ENCODE assay signal across 9 mouse cellular contexts in genomic region chr1:170292239-170292951, GRCm38 (mm10). TPM values are rescaled to one million over a fixed set of nuclear protein-coding genes. Genes with fewer than 3 reads are reported as not detected.
DNase-seq lines count a peak whose midpoint lies in the region; ATAC-seq lines count a peak whose summit lies in the region.
"Had no signal": no experiment of that assay in that cellular context is flagged by ENCODE, and none has a peak within 500 bp of the region (broad histone marks: within the 10 kb centered on the region; RNA-seq: fewer than 3 reads in every experiment).

No protein-coding gene starts in this region.

- ATAC-seq in stomach, embryonic 15.5 days (ENCODE audit: insufficient read depth, low FRiP score, low read depth): no peak

- H3K4me2 ChIP-seq in stomach, embryonic 15.5 days: peak overlapping the region; percentile 23; the same call in 1 of the 2 replicates

- H3K4me1 ChIP-seq in stomach, embryonic 15.5 days: no peaks in the 10 kb centered on the region

- no peak overlapping the region for H3K4me3 ChIP-seq in stomach, embryonic 15.5 days (replicated peaks)

- H3K9ac ChIP-seq in stomach, embryonic 15.5 days: no peak overlapping the region

- intact Hi-C loops in heart, postnatal 14 days (cut with DNase I): loop anchor here (1.0 kb wide), 1 partner anchor 321 kb away; no protein-coding TSS in a partner anchor

- DNase-seq in 416B (ENCODE audit: low read depth) (peak; percentile 84), ZHBTc4 (ENCODE audit: low read depth, low spot score) (peak; percentile 41)
- DNase-seq in embryo, embryonic 11 days: peak; percentile 80
- DNase-seq in heart, postnatal 14 days: peak; percentile 16 to 54
- peak; percentile 58 to 63 for DNase-seq in layer of hippocampus, adult 8-10 months (ENCODE audit: low spot score in 2 of 2)
- DNase-seq in lung, postnatal 36 days: peak; percentile 81
- no peak for DNase-seq in gastrocnemius, postnatal 10 days

- H3K27me3 ChIP-seq in stomach, embryonic 15.5 days (replicated peaks): no peaks in the 10 kb centered on the region

- H3K27ac ChIP-seq in stomach, embryonic 15.5 days: no peak overlapping the region

- H3K9me3 ChIP-seq in stomach, embryonic 15.5 days: no peaks in the 10 kb centered on the region

- H3K36me3 ChIP-seq in stomach, embryonic 15.5 days: no peaks in the 10 kb centered on the region

- WGBS in stomach, embryonic 15.5 days: 34% methylated on average over 9 of the region's 9 CpGs

RNA-seq across cellular contexts. Expression of gene Gm7694, which starts 13.7 kb away (rescaled TPM):
- total RNA-seq in heart, postnatal 14 days (2021): 1 to 10 TPM; 8.2 to 8.6 TPM
- total RNA-seq in layer of hippocampus, adult 8-10 months (2022): 1 to 10 TPM; 3.9 to 5.3 (median 4.1) TPM
- 3.9 and 4.4 TPM in 2 replicates for polyA plus RNA-seq in stomach, embryonic 15.5 days (2015; fragmentation: Nextera tagmentation; extraction: Ambion mirVana)
- total RNA-seq in gastrocnemius, postnatal 10 days (2021): 1 to 10 TPM; 1.0 to 1.2 TPM

RNA-seq across cellular contexts. Expression of gene Sh2d1b1, which starts 15.3 kb away (rescaled TPM):
- total RNA-seq in heart, postnatal 14 days (2021): under 1 TPM in 1 of 2 experiments, not detected in 1; 0.10 TPM
- total RNA-seq in layer of hippocampus, adult 8-10 months (2022): under 1 TPM in 2 of 4 experiments, not detected in 2; 0.23 to 0.25 TPM
- polyA plus RNA-seq in stomach, embryonic 15.5 days (2015; fragmentation: Nextera tagmentation; extraction: Ambion mirVana): 0.46 and 0.50 TPM in 2 replicates
- not detected for total RNA-seq in gastrocnemius, postnatal 10 days (2021)

RNA-seq across cellular contexts. Expression of gene Spata46, which starts 16.2 kb away (rescaled TPM):
- total RNA-seq in heart, postnatal 14 days (2021): not detected
- total RNA-seq in layer of hippocampus, adult 8-10 months (2022): not detected
- polyA plus RNA-seq in stomach, embryonic 15.5 days (2015; fragmentation: Nextera tagmentation; extraction: Ambion mirVana): 1.7 and 1.9 TPM in 2 replicates
- not detected for total RNA-seq in gastrocnemius, postnatal 10 days (2021)
- total RNA-seq: neutrophil, adult 5-6 weeks had no signal

RNA-seq across cellular contexts. Expression of gene Sh2d1b2, which starts 59.8 kb away (rescaled TPM):
- total RNA-seq in heart, postnatal 14 days (2021): not detected
- total RNA-seq in layer of hippocampus, adult 8-10 months (2022): not detected
- polyA plus RNA-seq in stomach, embryonic 15.5 days (2015; fragmentation: Nextera tagmentation; extraction: Ambion mirVana): not detected in 2 replicates
- total RNA-seq in gastrocnemius, postnatal 10 days (2021): not detected
- total RNA-seq: neutrophil, adult 5-6 weeks had no signal
